Mouse (Mus musculus): ENCODE data around the gene Fus. TPM values are rescaled to one million over a fixed set of nuclear protein-coding genes. Genes with fewer than 3 reads are reported as not detected.

Fus gene
- polyA plus RNA-seq, 1 experiment from 2014 or later = 372 TPM

- Histone ChIP-seq H3K27ac (replicated peaks) (no peak overlapping the region), H3K4me1 (no peaks in the 10 kb centered on the region), H3K4me3 (no peak overlapping the region), H3K9me3 (no peaks in the 10 kb centered on the region), H3K27me3 (replicated peaks; ENCODE audit: low read depth, poor library complexity, severe bottlenecking) (no peaks in the 10 kb centered on the region), H3K36me3 (replicated peaks) (no peaks in the 10 kb centered on the region)
- WGBS = 68% methylated on average over 5 of the region's 5 CpGs
- no peak for DNase-seq (ENCODE audit: low spot score)
These were observed 7.9 kb upstream of the Fus start for GRCm38 (mm10) chr7:127959364-127959763.

- no peaks in the 10 kb centered on the region for H3K9me3 ChIP-seq
- H3K36me3 ChIP-seq (replicated peaks) = peaks cover 31% of the 10 kb centered on the region
- H3K27ac ChIP-seq (replicated peaks) = peak overlapping the region; percentile 100
- peaks cover 27% of the 10 kb centered on the region for H3K4me1 ChIP-seq
- no peaks in the 10 kb centered on the region for H3K27me3 ChIP-seq (replicated peaks; ENCODE audit: low read depth, poor library complexity, severe bottlenecking)
- H3K4me3 ChIP-seq = peak overlapping the region; percentile 100
- 13% methylated on average over 10 of the region's 10 CpGs for WGBS
- peak; percentile 37 for DNase-seq (ENCODE audit: low spot score)
These were observed 812 bp upstream of the Fus start for GRCm38 (mm10) chr7:127966371-127966918.

- WGBS = under 1% methylated on average over 42 of the region's 42 CpGs
- Histone ChIP-seq H3K27ac (replicated peaks) (peak overlapping the region; percentile 100), H3K4me3 (peak overlapping the region; percentile 100), H3K9me3 (no peaks in the 10 kb centered on the region), H3K27me3 (replicated peaks; ENCODE audit: low read depth, poor library complexity, severe bottlenecking) (no peaks in the 10 kb centered on the region), H3K4me1 (peaks cover 30% of the 10 kb centered on the region), H3K36me3 (replicated peaks) (peaks cover 48% of the 10 kb centered on the region)
- DNase-seq (ENCODE audit: low spot score) = peak; percentile 89
These were observed 918 bp downstream of the Fus start for GRCm38 (mm10) chr7:127967922-127968828.

- 83% methylated on average over 2 of the region's 2 CpGs for WGBS
These were observed 7.2 kb downstream of the Fus start for GRCm38 (mm10) chr7:127974413-127974930.

GRCm38 (mm10) chr7:127978856-127979255 is 11.6 kb downstream of the Fus start:
- Histone ChIP-seq H3K36me3 (replicated peaks) (peaks cover 100% of the 10 kb centered on the region), H3K4me1 (0 out of 2 replicates have a peak, but pooled peaks cover 4% of the 10 kb centered on the region), H3K9me3 (no peaks in the 10 kb centered on the region), H3K27me3 (replicated peaks; ENCODE audit: low read depth, poor library complexity, severe bottlenecking) (no peaks in the 10 kb centered on the region), H3K4me3 (no peak overlapping the region), H3K27ac (replicated peaks) (no peak overlapping the region)
- no peak for DNase-seq (ENCODE audit: low spot score)
- WGBS = 97% methylated on average over 2 of the region's 2 CpGs

More at GRCm38 (mm10) chr7:127974413-127974930, 7.2 kb downstream of the Fus start:
- Histone ChIP-seq H3K36me3 (replicated peaks) (peaks cover 100% of the 10 kb centered on the region), H3K4me1 (peaks cover 14% of the 10 kb centered on the region), H3K4me3 (no peak overlapping the region), H3K9me3 (no peaks in the 10 kb centered on the region), H3K27me3 (replicated peaks; ENCODE audit: low read depth, poor library complexity, severe bottlenecking) (no peaks in the 10 kb centered on the region), H3K27ac (replicated peaks) (no peak overlapping the region)
- no peak for DNase-seq (ENCODE audit: low spot score)

- H3K4me1 ChIP-seq = no peaks in the 10 kb centered on the region
- H3K27me3 ChIP-seq (replicated peaks; ENCODE audit: low read depth, poor library complexity, severe bottlenecking) = no peaks in the 10 kb centered on the region
- peaks cover 100% of the 10 kb centered on the region for H3K36me3 ChIP-seq (replicated peaks)
- WGBS = 93% methylated on average over 3 of the region's 3 CpGs
- H3K4me3 ChIP-seq = no peak overlapping the region
- H3K9me3 ChIP-seq = no peaks in the 10 kb centered on the region
- H3K27ac ChIP-seq (replicated peaks) = no peak overlapping the region
- no peak for DNase-seq (ENCODE audit: low spot score)
These were observed 13.3 kb downstream of the Fus start for GRCm38 (mm10) chr7:127980606-127981005.

GRCm38 (mm10) chr7:127988904-127989303 is 21.6 kb downstream of the Fus start:
- no peak for DNase-seq (ENCODE audit: low spot score)
- Histone ChIP-seq H3K4me3 (no peak overlapping the region), H3K36me3 (replicated peaks) (peaks cover 83% of the 10 kb centered on the region), H3K4me1 (peaks cover 19% of the 10 kb centered on the region), H3K27ac (replicated peaks) (no peak overlapping the region), H3K27me3 (replicated peaks; ENCODE audit: low read depth, poor library complexity, severe bottlenecking) (no peaks in the 10 kb centered on the region), H3K9me3 (no peaks in the 10 kb centered on the region)
- WGBS = 93% methylated on average over 1 of the region's 1 CpGs

GRCm38 (mm10) chr7:127991643-127992487 is 24.6 kb downstream of the Fus start:
- Histone ChIP-seq H3K36me3 (replicated peaks) (peaks cover 58% of the 10 kb centered on the region), H3K27me3 (replicated peaks; ENCODE audit: low read depth, poor library complexity, severe bottlenecking) (no peaks in the 10 kb centered on the region), H3K4me3 (no peak overlapping the region), H3K27ac (replicated peaks) (no peak overlapping the region), H3K9me3 (no peaks in the 10 kb centered on the region), H3K4me1 (peaks cover 19% of the 10 kb centered on the region)
- peak; percentile 74 for DNase-seq (ENCODE audit: low spot score)
- WGBS = 49% methylated on average over 6 of the region's 6 CpGs

GRCm38 (mm10) chr7:127992488-127993340 is 25.5 kb downstream of the Fus start:
- no peaks in the 10 kb centered on the region for H3K27me3 ChIP-seq (replicated peaks; ENCODE audit: low read depth, poor library complexity, severe bottlenecking)
- WGBS = 50% methylated on average over 5 of the region's 5 CpGs
- no peaks in the 10 kb centered on the region for H3K9me3 ChIP-seq
- no peak for DNase-seq (ENCODE audit: low spot score)
- H3K36me3 ChIP-seq (replicated peaks) = peaks cover 51% of the 10 kb centered on the region
- H3K27ac ChIP-seq (replicated peaks) = no peak overlapping the region
- peak overlapping the region; percentile 39 for H3K4me3 ChIP-seq
- H3K4me1 ChIP-seq = peaks cover 19% of the 10 kb centered on the region

GRCm38 (mm10) chr7:127993341-127993977 is 26.2 kb downstream of the Fus start, which contains the start of gene Pycard:
Pycard (minus strand) TSS chr7:127993867.
- Histone ChIP-seq H3K27me3 (replicated peaks; ENCODE audit: low read depth, poor library complexity, severe bottlenecking) (no peaks in the 10 kb centered on the region), H3K36me3 (replicated peaks) (peaks cover 43% of the 10 kb centered on the region), H3K27ac (replicated peaks) (peak within 1 kb of the TSS; percentile 19; the same call in 1 of the 2 replicates), H3K4me3 (peak within 1 kb of the TSS; percentile 39), H3K9me3 (no peaks in the 10 kb centered on the region), H3K4me1 (peaks cover 19% of the 10 kb centered on the region)
- DNase-seq (ENCODE audit: low spot score) = peak; percentile 38
- WGBS = 17% methylated on average over 18 of the region's 18 CpGs

GRCm38 (mm10) chr7:127999436-127999835 is 32.2 kb downstream of the Fus start:
- no peaks in the 10 kb centered on the region for H3K9me3 ChIP-seq
- 71% methylated on average over 1 of the region's 1 CpGs for WGBS
- H3K27ac ChIP-seq (replicated peaks) = no peak overlapping the region
- DNase-seq (ENCODE audit: low spot score) = no peak
- H3K27me3 ChIP-seq (replicated peaks; ENCODE audit: low read depth, poor library complexity, severe bottlenecking) = peaks cover 16% of the 10 kb centered on the region
- no peak overlapping the region for H3K4me3 ChIP-seq
- H3K36me3 ChIP-seq (replicated peaks) = peaks cover 6% of the 10 kb centered on the region; the same call in 1 of the 2 replicates
- peaks cover 15% of the 10 kb centered on the region for H3K4me1 ChIP-seq

Measured in embryonic facial prominence, embryonic 10.5 days (tissue).